Mouse (Mus musculus): ENCODE results near the gene Shisa9. TPM values are rescaled to one million over a fixed set of nuclear protein-coding genes. Genes with fewer than 3 reads are reported as not detected.

Gene Shisa9
- polyA plus RNA-seq, 1 experiment from 2014 or later: 13.0 TPM

DNA sequence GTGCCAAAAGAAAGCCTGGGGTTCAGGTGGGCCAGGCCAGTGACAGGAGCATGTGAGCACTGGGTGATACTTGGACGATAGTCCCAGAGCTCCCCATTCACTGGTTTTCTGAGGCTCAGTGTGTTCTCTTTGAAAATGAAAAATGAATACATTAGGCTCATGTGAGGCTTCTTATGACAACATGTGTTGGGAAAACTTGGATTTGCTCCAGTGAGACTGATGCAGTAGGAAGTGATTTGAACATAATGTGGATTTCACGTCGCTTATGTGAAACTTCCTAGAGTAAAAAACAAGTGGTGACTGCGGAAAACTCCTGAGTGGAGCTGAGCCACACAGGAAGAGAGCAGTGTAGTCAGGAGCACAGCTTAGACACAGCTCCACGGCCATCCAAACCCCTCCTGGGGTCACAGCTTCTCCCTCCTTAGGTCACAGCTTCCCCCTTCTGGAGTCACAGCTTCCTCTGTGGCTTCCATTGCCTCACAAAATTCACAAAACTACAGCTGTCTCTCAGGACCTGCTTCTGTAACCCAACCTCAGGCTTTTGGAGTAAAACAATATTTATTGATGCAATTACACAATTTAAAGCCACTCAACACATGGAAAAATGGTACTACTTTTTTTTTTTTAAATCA lies 106.8 kb downstream of the Shisa9 start:
- ATAC-seq: no peak
- Histone ChIP-seq H3K4me2 (ENCODE audit: low read length) (no peak overlapping the region), H3K4me3 (ENCODE audit: low read length) (no peak overlapping the region), H3K9me3 (ENCODE audit: control insufficient read depth, low read length) (no peaks in the 10 kb centered on the region), H3K27me3 (replicated peaks; ENCODE audit: control insufficient read depth, insufficient read depth, low read length) (no peaks in the 10 kb centered on the region), H3K27ac (ENCODE audit: low read depth, low read length) (no peak overlapping the region), H3K9ac (ENCODE audit: low read depth, low read length) (no peak overlapping the region), H3K4me1 (ENCODE audit: control insufficient read depth, insufficient read depth, low read depth, low read length) (no peaks in the 10 kb centered on the region), H3K36me3 (ENCODE audit: control insufficient read depth, insufficient read depth, low read length) (no peaks in the 10 kb centered on the region)
- 71% methylated on average over 5 of the region's 5 CpGs for WGBS

DNA sequence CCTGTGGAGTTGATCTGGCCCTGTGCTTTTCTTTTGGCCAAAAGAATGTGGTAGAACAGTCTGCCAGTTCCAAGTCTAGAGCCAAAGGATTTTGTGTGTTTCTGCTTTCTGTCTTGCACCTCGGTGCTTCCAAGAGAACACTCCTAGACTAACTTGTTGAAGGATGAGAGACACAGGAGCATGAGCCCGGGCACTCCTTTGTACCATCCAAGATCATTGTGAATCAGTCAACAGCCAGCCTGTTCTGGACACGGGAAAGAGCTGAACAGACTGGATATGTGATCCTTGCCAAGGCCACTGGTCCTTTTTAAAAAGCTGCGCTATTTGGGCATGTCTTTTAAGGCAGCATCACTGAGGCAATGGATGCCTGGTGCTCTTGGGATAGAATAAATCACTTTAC lies 109.3 kb downstream of the Shisa9 start:
- no peaks in the 10 kb centered on the region for H3K27me3 ChIP-seq (replicated peaks; ENCODE audit: control insufficient read depth, insufficient read depth, low read length)
- H3K36me3 ChIP-seq (ENCODE audit: control insufficient read depth, insufficient read depth, low read length): no peaks in the 10 kb centered on the region
- H3K4me1 ChIP-seq (ENCODE audit: control insufficient read depth, insufficient read depth, low read depth, low read length): no peaks in the 10 kb centered on the region
- H3K4me3 ChIP-seq (ENCODE audit: low read length): no peak overlapping the region
- H3K9me3 ChIP-seq (ENCODE audit: control insufficient read depth, low read length): no peaks in the 10 kb centered on the region
- WGBS: 80% methylated on average over 4 of the region's 4 CpGs
- H3K27ac ChIP-seq (ENCODE audit: low read depth, low read length): no peak overlapping the region
- no peak overlapping the region for H3K4me2 ChIP-seq (ENCODE audit: low read length)
- no peak overlapping the region for H3K9ac ChIP-seq (ENCODE audit: low read depth, low read length)
- no peak for ATAC-seq

DNA sequence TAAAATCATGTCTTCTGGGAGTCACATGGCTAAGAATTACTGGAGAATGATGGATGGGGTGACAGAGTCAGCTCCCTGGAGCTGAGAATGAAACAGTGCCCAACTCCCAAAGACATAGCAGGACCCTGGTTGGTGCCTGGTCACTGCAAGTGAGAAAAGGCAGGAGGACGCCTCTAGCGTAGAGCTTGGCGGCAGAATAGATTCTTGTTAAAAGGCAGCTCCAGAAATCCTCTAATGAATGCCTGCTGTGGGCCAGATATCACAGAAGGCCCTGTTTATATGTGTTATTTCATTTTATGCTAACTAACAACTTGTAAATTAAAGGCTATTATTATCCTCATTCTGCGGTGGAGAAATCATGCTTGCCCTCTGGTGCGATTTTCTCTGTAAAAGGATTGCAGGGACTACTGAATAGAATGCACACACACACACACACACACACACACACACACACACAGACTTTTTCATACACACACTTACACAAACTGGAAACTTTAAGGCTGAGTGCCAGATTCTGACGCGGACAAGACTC lies 110.9 kb downstream of the Shisa9 start:
- H3K9ac ChIP-seq (ENCODE audit: low read depth, low read length): no peak overlapping the region
- no peaks in the 10 kb centered on the region for H3K36me3 ChIP-seq (ENCODE audit: control insufficient read depth, insufficient read depth, low read length)
- no peak overlapping the region for H3K27ac ChIP-seq (ENCODE audit: low read depth, low read length)
- H3K9me3 ChIP-seq (ENCODE audit: control insufficient read depth, low read length): no peaks in the 10 kb centered on the region
- WGBS: 59% methylated on average over 7 of the region's 7 CpGs
- H3K4me3 ChIP-seq (ENCODE audit: low read length): no peak overlapping the region
- no peak for ATAC-seq
- no peaks in the 10 kb centered on the region for H3K27me3 ChIP-seq (replicated peaks; ENCODE audit: control insufficient read depth, insufficient read depth, low read length)
- H3K4me1 ChIP-seq (ENCODE audit: control insufficient read depth, insufficient read depth, low read depth, low read length): no peaks in the 10 kb centered on the region
- H3K4me2 ChIP-seq (ENCODE audit: low read length): no peak overlapping the region

DNA sequence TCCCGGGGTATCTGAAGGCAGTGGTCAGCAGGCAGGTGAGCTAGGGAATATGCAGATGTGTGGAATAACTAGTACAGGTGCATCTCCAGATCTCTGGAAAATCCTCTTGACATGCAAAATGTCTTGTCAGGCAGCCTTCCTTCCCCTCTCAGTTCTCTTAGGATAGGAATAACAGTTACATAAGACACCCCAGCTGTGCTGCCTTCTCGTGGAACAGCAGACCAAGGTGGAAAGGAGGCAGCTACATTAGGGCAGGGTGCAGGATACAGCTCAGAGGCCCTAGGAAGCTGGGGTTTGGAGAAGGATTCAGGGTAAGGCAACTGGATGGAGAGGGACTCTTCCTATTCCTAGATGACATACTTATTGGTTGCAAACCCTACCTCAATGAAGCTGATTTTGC lies 111.5 kb downstream of the Shisa9 start:
- no peak for ATAC-seq
- Histone ChIP-seq H3K9ac (ENCODE audit: low read depth, low read length) (no peak overlapping the region), H3K36me3 (ENCODE audit: control insufficient read depth, insufficient read depth, low read length) (no peaks in the 10 kb centered on the region), H3K27ac (ENCODE audit: low read depth, low read length) (no peak overlapping the region), H3K4me2 (ENCODE audit: low read length) (no peak overlapping the region), H3K4me1 (ENCODE audit: control insufficient read depth, insufficient read depth, low read depth, low read length) (no peaks in the 10 kb centered on the region), H3K9me3 (ENCODE audit: control insufficient read depth, low read length) (no peaks in the 10 kb centered on the region), H3K4me3 (ENCODE audit: low read length) (no peak overlapping the region), H3K27me3 (replicated peaks; ENCODE audit: control insufficient read depth, insufficient read depth, low read length) (no peaks in the 10 kb centered on the region)
- 75% methylated on average over 2 of the region's 2 CpGs for WGBS

DNA sequence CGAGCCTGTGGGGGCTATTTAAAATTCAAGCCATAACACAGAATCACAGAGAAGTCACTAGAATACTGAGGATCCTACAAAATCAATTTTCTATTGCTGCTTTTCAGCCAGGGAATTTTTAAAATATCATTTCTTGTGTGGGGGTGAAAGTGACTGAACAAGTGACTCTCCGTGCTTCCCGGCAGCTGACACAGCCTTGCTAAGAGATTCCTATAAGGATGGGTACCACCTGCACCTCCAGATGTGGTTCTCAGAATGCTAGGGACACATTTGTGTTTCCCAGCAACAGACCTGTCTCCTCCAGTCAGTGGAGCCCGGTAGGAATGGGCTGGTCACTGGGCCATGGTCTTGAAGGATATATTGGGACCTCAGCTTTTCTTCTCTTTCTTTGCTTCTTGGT lies 124.5 kb downstream of the Shisa9 start:
- ATAC-seq: no peak
- Histone ChIP-seq H3K27ac (ENCODE audit: low read depth, low read length) (no peak overlapping the region), H3K4me1 (ENCODE audit: control insufficient read depth, insufficient read depth, low read depth, low read length) (no peaks in the 10 kb centered on the region), H3K36me3 (ENCODE audit: control insufficient read depth, insufficient read depth, low read length) (no peaks in the 10 kb centered on the region), H3K4me2 (ENCODE audit: low read length) (no peak overlapping the region), H3K4me3 (ENCODE audit: low read length) (no peak overlapping the region), H3K9me3 (ENCODE audit: control insufficient read depth, low read length) (no peaks in the 10 kb centered on the region), H3K27me3 (replicated peaks; ENCODE audit: control insufficient read depth, insufficient read depth, low read length) (no peaks in the 10 kb centered on the region), H3K9ac (ENCODE audit: low read depth, low read length) (no peak overlapping the region)
- 87% methylated on average over 4 of the region's 4 CpGs for WGBS

DNA sequence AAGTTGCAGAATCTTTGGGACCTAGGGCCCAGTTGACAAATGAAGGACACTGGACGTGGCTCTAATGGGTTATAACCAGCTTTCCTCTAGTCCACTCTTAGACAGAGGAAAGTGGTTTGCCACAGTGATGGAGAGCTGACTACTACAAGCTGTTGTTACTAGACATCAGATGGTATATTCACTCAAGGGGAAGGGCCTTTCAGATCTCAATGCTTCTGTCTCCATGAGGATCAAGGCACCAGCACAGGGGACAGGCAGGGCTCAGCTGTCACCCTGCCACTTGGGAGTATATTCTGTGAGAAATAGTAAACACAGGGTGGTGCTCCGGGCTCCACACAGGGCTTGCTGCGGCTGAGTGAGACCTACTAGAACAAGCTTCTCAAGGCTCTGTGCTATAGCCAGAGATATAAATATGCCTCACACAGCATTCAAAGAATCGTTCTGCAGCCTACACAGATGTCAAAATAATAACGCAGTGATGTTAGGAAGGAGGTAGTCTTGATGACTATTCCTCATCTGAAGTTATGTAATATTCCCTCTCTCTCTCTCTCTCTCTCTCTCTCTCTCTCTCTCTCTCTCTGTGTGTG lies 127.0 kb downstream of the Shisa9 start:
- WGBS: 87% methylated on average over 5 of the region's 5 CpGs
- Histone ChIP-seq H3K4me2 (ENCODE audit: low read length) (no peak overlapping the region), H3K9me3 (ENCODE audit: control insufficient read depth, low read length) (no peaks in the 10 kb centered on the region)

DNA sequence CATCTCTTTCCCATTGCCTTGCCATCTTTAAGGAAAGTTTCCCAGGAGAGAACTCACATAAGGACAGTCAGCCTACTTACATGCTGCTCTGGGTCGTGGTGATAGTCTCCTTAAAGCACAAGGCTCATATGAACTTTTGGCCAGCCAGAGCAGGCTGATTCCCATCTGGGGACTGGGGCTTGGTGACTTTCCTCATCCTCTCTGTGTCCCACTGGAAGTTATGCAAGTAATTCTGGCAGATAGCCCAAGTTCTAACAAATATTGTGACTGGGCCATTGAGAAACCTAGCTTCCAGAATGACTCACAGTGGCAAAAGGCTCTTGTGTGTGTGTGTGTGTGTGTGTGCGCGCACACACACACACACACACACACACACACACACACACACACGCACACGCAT lies 130.5 kb downstream of the Shisa9 start:
- WGBS: 79% methylated on average over 5 of the region's 5 CpGs
- Histone ChIP-seq H3K9ac (ENCODE audit: low read depth, low read length) (no peak overlapping the region), H3K36me3 (ENCODE audit: control insufficient read depth, insufficient read depth, low read length) (no peaks in the 10 kb centered on the region), H3K27ac (ENCODE audit: low read depth, low read length) (no peak overlapping the region), H3K27me3 (replicated peaks; ENCODE audit: control insufficient read depth, insufficient read depth, low read length) (no peaks in the 10 kb centered on the region), H3K9me3 (ENCODE audit: control insufficient read depth, low read length) (no peaks in the 10 kb centered on the region), H3K4me3 (ENCODE audit: low read length) (no peak overlapping the region), H3K4me1 (ENCODE audit: control insufficient read depth, insufficient read depth, low read depth, low read length) (peaks cover 5% of the 10 kb centered on the region), H3K4me2 (ENCODE audit: low read length) (no peak overlapping the region)
- no peak for ATAC-seq

More for the DNA sequence above, 127.0 kb downstream of the Shisa9 start:
- no peak overlapping the region for H3K27ac ChIP-seq (ENCODE audit: low read depth, low read length)
- H3K27me3 ChIP-seq (replicated peaks; ENCODE audit: control insufficient read depth, insufficient read depth, low read length): no peaks in the 10 kb centered on the region
- peaks cover 5% of the 10 kb centered on the region for H3K4me1 ChIP-seq (ENCODE audit: control insufficient read depth, insufficient read depth, low read depth, low read length)
- H3K4me3 ChIP-seq (ENCODE audit: low read length): no peak overlapping the region
- H3K36me3 ChIP-seq (ENCODE audit: control insufficient read depth, insufficient read depth, low read length): no peaks in the 10 kb centered on the region
- no peak for ATAC-seq
- no peak overlapping the region for H3K9ac ChIP-seq (ENCODE audit: low read depth, low read length)

GRCm38 (mm10) chr16:12115040-12115856 lies 131.3 kb downstream of the Shisa9 start:
- no peak overlapping the region for H3K4me2 ChIP-seq (ENCODE audit: low read length)
- peaks cover 5% of the 10 kb centered on the region for H3K4me1 ChIP-seq (ENCODE audit: control insufficient read depth, insufficient read depth, low read depth, low read length)
- H3K27me3 ChIP-seq (replicated peaks; ENCODE audit: control insufficient read depth, insufficient read depth, low read length): no peaks in the 10 kb centered on the region
- H3K27ac ChIP-seq (ENCODE audit: low read depth, low read length): no peak overlapping the region
- H3K9ac ChIP-seq (ENCODE audit: low read depth, low read length): no peak overlapping the region
- no peak overlapping the region for H3K4me3 ChIP-seq (ENCODE audit: low read length)
- peak; percentile 88 for ATAC-seq
- no peaks in the 10 kb centered on the region for H3K9me3 ChIP-seq (ENCODE audit: control insufficient read depth, low read length)
- H3K36me3 ChIP-seq (ENCODE audit: control insufficient read depth, insufficient read depth, low read length): no peaks in the 10 kb centered on the region
- WGBS: 31% methylated on average over 7 of the region's 7 CpGs

- Histone ChIP-seq H3K36me3 (ENCODE audit: control insufficient read depth, insufficient read depth, low read length) (no peaks in the 10 kb centered on the region), H3K4me1 (ENCODE audit: control insufficient read depth, insufficient read depth, low read depth, low read length) (peaks cover 5% of the 10 kb centered on the region), H3K9me3 (ENCODE audit: control insufficient read depth, low read length) (no peaks in the 10 kb centered on the region), H3K4me2 (ENCODE audit: low read length) (no peak overlapping the region), H3K9ac (ENCODE audit: low read depth, low read length) (no peak overlapping the region), H3K27ac (ENCODE audit: low read depth, low read length) (no peak overlapping the region), H3K27me3 (replicated peaks; ENCODE audit: control insufficient read depth, insufficient read depth, low read length) (no peaks in the 10 kb centered on the region), H3K4me3 (ENCODE audit: low read length) (no peak overlapping the region)
- no peak for ATAC-seq
- WGBS: 80% methylated on average over 1 of the region's 1 CpGs
Measured at GRCm38 (mm10) chr16:12116926-12117325, 133.0 kb downstream of the Shisa9 start.

Measured in hindbrain, embryonic 16.5 days (tissue).